Mouse (Mus musculus) splenic B cell, adult 2 months (primary cell): ENCODE data around the gene 3110040M04Rik.
"Not testable (repeated sequence)": the region's sequence is repeated elsewhere in the genome, so short reads cannot be mapped to it uniquely, and the experiment has no call there.

Experiments
- DNase-seq: peaks from one replicate; pipeline ENCODE4 v3.0.0-alpha.2; 2011; ENCODE audit warnings: low read depth, low spot score
- H3K27me3 ChIP-seq: 2 replicates; pipeline ENCODE4 v1.6.1; 2012; ENCODE audit warnings: mild to moderate bottlenecking, low read length, moderate library complexity, mixed read lengths; ENCODE audit not compliant: control insufficient read depth, poor library complexity, insufficient read depth, severe bottlenecking
- H3K36me3 ChIP-seq: 2 replicates; pipeline ENCODE4 v1.6.1; 2012; ENCODE audit warnings: mild to moderate bottlenecking, low read length, moderate library complexity, mixed read lengths; ENCODE audit not compliant: control insufficient read depth, poor library complexity, insufficient read depth, severe bottlenecking

3110040M04Rik gene

DNA sequence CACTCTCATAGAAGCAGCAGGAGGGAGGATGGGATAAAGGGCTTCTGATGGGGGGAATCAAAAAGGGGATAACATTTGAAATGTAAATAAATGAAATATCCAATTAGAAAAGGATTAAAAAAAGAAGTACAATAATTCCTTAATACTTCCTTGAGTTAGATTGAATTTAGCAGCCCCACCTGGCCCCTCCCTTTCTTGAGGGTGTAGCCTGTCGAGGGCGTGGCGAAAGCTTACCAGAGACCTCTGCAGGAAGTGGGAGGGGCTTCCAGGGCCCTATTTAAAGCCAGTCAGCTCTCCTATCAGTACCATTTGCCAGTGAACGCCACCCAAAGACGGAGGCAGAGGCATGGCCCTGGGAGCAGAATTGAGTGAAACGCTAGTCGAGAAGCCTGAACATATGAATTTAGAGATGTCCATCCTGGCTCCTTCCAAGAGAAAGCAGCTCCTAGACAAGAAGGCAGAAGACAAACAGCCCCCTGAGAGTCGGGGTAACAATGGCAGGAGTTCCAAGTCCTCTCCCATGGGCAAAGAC is 6.0 kb downstream of the 3110040M04Rik start, which contains the start of gene Gm47996:
Gm47996 (plus strand) TSS at position 308 of the 532 bp plus-strand sequence.
- H3K27me3 ChIP-seq, H3K36me3 ChIP-seq, DNase-seq: not testable (repeated sequence)

DNA sequence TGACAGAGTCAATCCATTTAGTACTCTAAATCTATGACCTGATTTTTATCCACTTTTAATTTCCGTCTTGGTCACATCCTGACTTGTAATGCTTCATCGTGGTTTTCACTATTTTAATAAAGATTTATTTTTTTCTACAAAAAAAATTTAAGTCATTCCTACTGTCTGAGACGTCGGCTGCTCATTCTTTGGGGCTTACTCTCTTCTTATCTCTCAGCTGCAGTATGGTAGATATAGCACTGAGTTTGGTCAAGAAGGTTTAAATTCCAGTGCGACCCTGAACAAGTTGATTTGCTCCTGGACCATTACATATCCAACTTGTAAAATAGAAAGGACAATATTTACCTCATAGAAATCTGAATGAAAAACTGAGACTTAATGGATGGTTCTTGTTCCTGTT is 7.7 kb downstream of the 3110040M04Rik start:
- not testable (repeated sequence) for H3K36me3 ChIP-seq, H3K27me3 ChIP-seq, DNase-seq

- H3K36me3 ChIP-seq = no peaks in the 10 kb centered on the region
- no peaks in the 10 kb centered on the region for H3K27me3 ChIP-seq
- no peak for DNase-seq
Measured at GRCm38 (mm10) chr1:151214862-151215261, 10.9 kb downstream of the 3110040M04Rik start.

DNA sequence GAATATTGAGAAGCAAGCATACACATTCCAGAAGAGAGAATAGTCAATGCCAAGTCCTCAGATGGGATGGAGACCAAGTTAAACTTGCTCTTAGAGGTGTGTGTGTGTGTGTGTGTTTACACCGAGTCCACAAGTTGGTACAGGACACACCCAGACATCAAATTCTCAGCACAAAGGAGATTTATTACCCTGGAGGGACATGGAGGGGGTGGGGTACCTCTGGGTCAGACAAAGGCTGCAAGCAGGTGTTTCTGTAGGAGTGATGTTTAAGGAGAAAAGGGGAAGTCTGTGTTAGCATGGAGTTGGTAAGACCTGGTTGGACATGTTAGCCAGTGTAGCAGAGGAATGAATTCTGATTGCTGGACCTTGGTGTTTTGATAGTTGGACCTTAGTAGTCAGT is 12.1 kb downstream of the 3110040M04Rik start:
- no peaks in the 10 kb centered on the region for H3K27me3 ChIP-seq
- H3K36me3 ChIP-seq = no peaks in the 10 kb centered on the region
- DNase-seq = no peak

DNA sequence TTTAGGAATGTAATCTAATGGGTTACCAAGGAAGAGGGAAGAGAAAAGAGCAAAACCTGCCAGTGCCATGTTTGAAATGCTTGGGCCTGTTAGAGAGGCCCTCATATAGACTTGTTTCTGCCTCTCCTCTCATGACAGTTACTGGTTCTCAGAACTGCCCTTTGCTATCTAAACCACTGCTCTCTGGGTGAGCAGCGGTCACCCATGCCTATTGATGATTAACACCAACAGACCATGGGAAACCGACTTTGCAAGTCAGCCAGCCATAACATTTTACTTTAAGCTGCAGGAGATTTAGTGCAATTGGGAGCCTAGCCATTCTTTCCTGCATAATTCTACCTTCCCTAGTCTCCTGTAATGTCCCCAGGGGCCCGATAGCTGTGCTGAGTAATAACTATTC is 12.5 kb downstream of the 3110040M04Rik start:
- no peak for DNase-seq

DNA sequence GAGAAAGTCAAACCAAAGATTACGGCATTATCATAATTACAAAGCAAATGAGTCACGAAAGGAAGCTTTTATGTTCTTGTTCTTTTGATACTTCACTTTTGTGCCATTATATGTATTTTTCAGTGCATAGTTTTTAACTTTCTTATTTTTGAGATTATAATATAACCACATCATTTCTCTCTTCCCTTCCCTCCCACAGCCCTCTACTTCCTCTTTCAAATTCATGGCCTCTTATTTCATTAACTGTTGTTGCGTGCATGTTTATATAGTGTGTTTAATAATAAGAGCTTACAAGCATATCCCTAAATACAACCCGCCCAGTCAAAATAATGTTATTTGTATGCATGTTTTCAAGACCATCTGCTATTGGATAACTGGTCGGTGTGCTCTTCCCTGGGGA is 15.1 kb downstream of the 3110040M04Rik start:
- no peaks in the 10 kb centered on the region for H3K27me3 ChIP-seq
- H3K36me3 ChIP-seq = no peaks in the 10 kb centered on the region
- peak; percentile 15 for DNase-seq

More for the DNA sequence above, 12.5 kb downstream of the 3110040M04Rik start:
- Histone ChIP-seq H3K27me3 (no peaks in the 10 kb centered on the region), H3K36me3 (no peaks in the 10 kb centered on the region)

- Histone ChIP-seq H3K36me3 (no peaks in the 10 kb centered on the region), H3K27me3 (no peaks in the 10 kb centered on the region)
- no peak for DNase-seq
Measured at GRCm38 (mm10) chr1:151220098-151220497, 16.2 kb downstream of the 3110040M04Rik start.

GRCm38 (mm10) chr1:151222561-151223267 is 18.8 kb downstream of the 3110040M04Rik start:
- H3K36me3 ChIP-seq = no peaks in the 10 kb centered on the region
- no peaks in the 10 kb centered on the region for H3K27me3 ChIP-seq
- DNase-seq = no peak

GRCm38 (mm10) chr1:151223377-151223776 is 19.5 kb downstream of the 3110040M04Rik start:
- H3K27me3 ChIP-seq = no peaks in the 10 kb centered on the region
- no peak for DNase-seq
- H3K36me3 ChIP-seq = no peaks in the 10 kb centered on the region

GRCm38 (mm10) chr1:151224536-151224935 is 20.6 kb downstream of the 3110040M04Rik start:
- Histone ChIP-seq H3K27me3 (no peaks in the 10 kb centered on the region), H3K36me3 (no peaks in the 10 kb centered on the region)
- DNase-seq = no peak

- DNase-seq = no peak
- Histone ChIP-seq H3K36me3 (no peaks in the 10 kb centered on the region), H3K27me3 (no peaks in the 10 kb centered on the region)
Measured at GRCm38 (mm10) chr1:151227506-151227905, 23.6 kb downstream of the 3110040M04Rik start.

- Histone ChIP-seq H3K36me3 (no peaks in the 10 kb centered on the region), H3K27me3 (no peaks in the 10 kb centered on the region)
- DNase-seq = no peak
Measured at GRCm38 (mm10) chr1:151228320-151228989, 24.5 kb downstream of the 3110040M04Rik start.

- H3K27me3 ChIP-seq = no peaks in the 10 kb centered on the region
Measured at GRCm38 (mm10) chr1:151232346-151232745, 28.4 kb downstream of the 3110040M04Rik start.

DNA sequence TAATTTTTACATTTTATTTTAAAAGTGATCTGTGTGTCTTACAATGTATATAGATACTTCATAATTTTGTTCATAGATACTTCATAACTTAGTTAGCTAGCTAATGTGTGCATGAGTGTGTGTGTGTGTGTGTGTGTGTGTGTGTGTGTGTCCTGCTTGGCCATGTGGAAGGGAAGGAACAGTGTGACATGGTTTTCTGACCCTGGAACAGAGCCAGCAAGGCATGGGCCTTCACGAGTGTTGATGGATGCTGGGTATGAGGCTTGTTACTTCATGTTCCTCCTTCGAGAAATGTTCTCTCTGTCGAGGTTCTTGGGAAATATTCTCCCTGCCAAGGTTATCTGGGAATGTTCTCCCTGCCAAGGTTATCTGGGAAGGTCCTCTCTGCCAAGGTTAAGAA is 29.8 kb downstream of the 3110040M04Rik start:
- no peak for DNase-seq
- Histone ChIP-seq H3K27me3 (no peaks in the 10 kb centered on the region), H3K36me3 (no peaks in the 10 kb centered on the region)

More at GRCm38 (mm10) chr1:151232346-151232745, 28.4 kb downstream of the 3110040M04Rik start:
- H3K36me3 ChIP-seq = no peaks in the 10 kb centered on the region
- DNase-seq = no peak

GRCm38 (mm10) chr1:151235574-151235973 is 31.7 kb downstream of the 3110040M04Rik start:
- no peaks in the 10 kb centered on the region for H3K27me3 ChIP-seq
- DNase-seq = no peak
- no peaks in the 10 kb centered on the region for H3K36me3 ChIP-seq
